Mouse (Mus musculus) liver, adult 2 months (tissue): ENCODE measurements around the gene Cpne9.

Source experiments
- CTCF ChIP-seq: fragments of 200-500 bp; IDR thresholded peaks from 2 replicates; pipeline ENCODE4 v1.5.1; 2011; ENCODE audit warnings: low read depth, low read length, control low read depth
- POLR2A ChIP-seq: fragments of 200-500 bp; IDR thresholded peaks from 2 replicates; pipeline ENCODE4 v1.6.1; 2011; ENCODE audit warnings: low read length, control low read depth; ENCODE audit not compliant: insufficient read depth; ENCODE audit errors: extremely low read depth

DNA sequence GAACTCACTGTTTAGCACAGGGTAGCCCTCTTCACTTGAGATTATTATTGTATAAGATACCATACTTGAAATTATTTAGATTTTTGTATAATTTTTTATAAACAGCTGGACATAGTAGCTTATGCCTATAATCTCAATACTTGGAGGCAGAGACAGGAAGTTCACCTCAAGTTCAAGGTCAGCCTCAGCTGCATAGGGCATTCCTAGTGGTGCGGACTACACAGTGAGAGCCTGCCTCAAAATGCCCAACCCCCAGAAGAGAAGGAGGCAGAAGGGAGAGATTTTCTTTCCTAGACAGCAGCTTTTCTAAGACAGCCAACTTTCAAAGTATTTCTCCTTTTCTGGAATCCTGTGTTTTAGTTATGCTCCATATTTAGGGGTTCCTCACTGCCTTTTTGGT lies 69.1 kb downstream of the Cpne9 start:
- TF ChIP-seq CTCF (no peak), POLR2A (no peak)
